Mouse (Mus musculus): ENCODE results near the gene Myt1l.

GRCm38 (mm10) chr12:29930591-29930990, 402.4 kb downstream of the Myt1l start:
- TF ChIP-seq CTCF (IDR thresholded peaks at IDR 0.05; ENCODE audit: borderline replicate concordance, control insufficient read depth, extremely low read depth, insufficient read depth, low read length, poor library complexity) (no peak), POLR2A (IDR thresholded peaks at IDR 0.05; ENCODE audit: control insufficient read depth, extremely low read depth, insufficient read depth, low read length, poor library complexity) (no peak)

All from thymus, adult 2 months (tissue).